Comparison of ENCODE assay signal across 8 mouse cellular contexts in the genomic region with DNA sequence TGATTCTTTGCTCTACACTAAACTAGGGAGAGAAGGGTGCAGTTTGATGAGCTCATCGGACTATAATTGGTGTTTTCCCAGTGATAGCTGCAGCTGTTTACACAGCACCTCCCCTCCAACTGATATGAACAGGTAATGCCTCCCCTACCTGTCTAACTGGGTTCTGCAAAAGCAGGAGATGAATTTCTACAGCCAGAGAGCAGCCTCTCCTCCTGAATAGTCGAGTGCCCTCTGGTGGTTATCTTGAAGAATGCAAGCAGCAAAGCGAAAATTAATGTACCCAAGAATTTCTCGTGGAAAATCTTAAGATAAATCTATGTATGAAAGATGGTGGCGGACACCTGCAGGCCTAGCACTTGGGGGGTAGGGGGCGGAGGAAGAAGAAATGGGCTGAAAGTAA. TPM values are rescaled to one million over a fixed set of nuclear protein-coding genes. Genes with fewer than 3 reads are reported as not detected.
A peak's percentile ranks its signal among the peaks of the same experiment; 100 is the strongest.
DNase-seq lines count a peak whose midpoint lies in the region; ATAC-seq and TF ChIP-seq lines count a peak whose summit lies in the region.

No protein-coding gene starts in this region.

- no peak overlapping the region for H3K9ac ChIP-seq in neural tube, embryonic 15.5 days (replicated peaks)
- no peak overlapping the region for H3K9ac ChIP-seq in limb, embryonic 13.5 days

- no peak for ATAC-seq in neural tube, embryonic 15.5 days (ENCODE audit: low FRiP score)
- no peak for ATAC-seq in limb, embryonic 13.5 days (ENCODE audit: low FRiP score, low read depth)
- no peak for ATAC-seq in monocyte, adult 5-6 weeks (replicated peaks; ENCODE audit: insufficient number of reproducible peaks, low FRiP score, low TSS enrichment, poor library complexity, severe bottlenecking)

- H3K27me3 ChIP-seq in neural tube, embryonic 15.5 days (replicated peaks): no peaks in the 10 kb centered on the region
- peaks cover 6% of the 10 kb centered on the region; the same call in 1 of the 2 replicates for H3K27me3 ChIP-seq in limb, embryonic 13.5 days
- no peaks in the 10 kb centered on the region for H3K27me3 ChIP-seq in myocyte (ENCODE audit: control insufficient read depth, insufficient read depth, insufficient read length)

- 15% methylated on average over 6 of the region's 6 CpGs for WGBS in neural tube, embryonic 15.5 days
- WGBS in limb, embryonic 13.5 days: 11% methylated on average over 6 of the region's 6 CpGs

- no peaks in the 10 kb centered on the region for H3K36me3 ChIP-seq in neural tube, embryonic 15.5 days
- no peaks in the 10 kb centered on the region for H3K36me3 ChIP-seq in limb, embryonic 13.5 days
- no peaks in the 10 kb centered on the region for H3K36me3 ChIP-seq in myocyte (ENCODE audit: control insufficient read depth, insufficient read depth)

- H3K79me2 ChIP-seq in myocyte (ENCODE audit: control insufficient read depth, insufficient read depth): no peaks in the 10 kb centered on the region

- H3K4me2 ChIP-seq in neural tube, embryonic 15.5 days: no peak overlapping the region; the same call in 1 of the 2 replicates
- H3K4me2 ChIP-seq in limb, embryonic 13.5 days (replicated peaks): peak overlapping the region; percentile 38
- H3K4me2 ChIP-seq in myocyte (ENCODE audit: low read depth): peak overlapping the region; percentile 59

- H3K9me3 ChIP-seq in neural tube, embryonic 15.5 days (replicated peaks): no peaks in the 10 kb centered on the region
- H3K9me3 ChIP-seq in limb, embryonic 13.5 days: 0 out of 2 replicates have a peak, but pooled peaks cover 4% of the 10 kb centered on the region

- no peak overlapping the region for H3ac ChIP-seq in myocyte (ENCODE audit: control insufficient read depth, insufficient read length)

- H3K4me3 ChIP-seq in neural tube, embryonic 15.5 days (replicated peaks): no peak overlapping the region
- H3K4me3 ChIP-seq in limb, embryonic 13.5 days: no peak overlapping the region
- no peak overlapping the region for H3K4me3 ChIP-seq in myocyte

- H3K27ac ChIP-seq in neural tube, embryonic 15.5 days (replicated peaks): no peak overlapping the region
- H3K27ac ChIP-seq in limb, embryonic 13.5 days: no peak overlapping the region

- DNase-seq in neural tube, embryonic 10.5 days (ENCODE audit: extremely low spot score, low spot score): peak; percentile 41
- DNase-seq in NIH3T3 (ENCODE audit: low read depth): peak; percentile 78
- DNase-seq in cerebellum, postnatal 10 days: peak; percentile 70 to 84
- DNase-seq in heart, postnatal 4 days: peak; percentile 53

- no peak for TF ChIP-seq POLR2A in myocyte (IDR thresholded peaks at IDR 0.05; ENCODE audit: insufficient read length, low read depth)

- peaks cover 9% of the 10 kb centered on the region; the same call in 1 of the 2 replicates for H3K4me1 ChIP-seq in neural tube, embryonic 15.5 days
- peaks cover 8% of the 10 kb centered on the region; the same call in 1 of the 2 replicates for H3K4me1 ChIP-seq in limb, embryonic 13.5 days

TF ChIP-seq in myocyte, 11 proteins besides CTCF, POLR2A, EP300 and RAD21:
- TF ChIP-seq MYOD1 (IDR thresholded peaks at IDR 0.05; ENCODE audit: control insufficient read depth in 1 of 3, insufficient read length in 2 of 3, low read depth in 2 of 3) (no peak), REST (IDR thresholded peaks at IDR 0.05; ENCODE audit: insufficient read depth, insufficient read length) (no peak), MYOG (IDR thresholded peaks at IDR 0.05; ENCODE audit: control insufficient read depth in 1 of 3, insufficient read depth in 1 of 3, insufficient read length in 2 of 3, low read depth in 2 of 3) (no peak), E2F4 (IDR thresholded peaks at IDR 0.05; ENCODE audit: insufficient read depth) (no peak), CEBPB (IDR thresholded peaks at IDR 0.05; ENCODE audit: insufficient read depth, poor library complexity, severe bottlenecking) (no peak), TCF12 (IDR thresholded peaks at IDR 0.05; ENCODE audit: insufficient read depth, poor library complexity, severe bottlenecking) (no peak), TCF3 (IDR thresholded peaks at IDR 0.05; ENCODE audit: insufficient read length, low read depth) (no peak), POLR2AphosphoS2 (IDR thresholded peaks at IDR 0.05; ENCODE audit: insufficient read length, low read depth) (no peak), MAX (IDR thresholded peaks at IDR 0.05; ENCODE audit: low read depth) (no peak), SRF (IDR thresholded peaks at IDR 0.05; ENCODE audit: control insufficient read depth, insufficient read length, low read depth) (no peak), USF1 (IDR thresholded peaks at IDR 0.05; ENCODE audit: low read depth) (no peak)
TF ChIP-seq in myocyte: peak in this region for 0.

RNA-seq across cellular contexts. Expression of a gene that starts 52.1 kb away (rescaled TPM):
- 103 and 113 TPM in 2 replicates for polyA plus RNA-seq in neural tube, embryonic 15.5 days (2015; fragmentation: Nextera tagmentation; extraction: Ambion mirVana)
- total RNA-seq in heart, postnatal 4 days (2021): 10 to 100 TPM; 31.3 to 34.0 TPM
- polyA plus RNA-seq in limb, embryonic 13.5 days (2015; fragmentation: Nextera tagmentation; extraction: Ambion mirVana): 53.4 and 55.2 TPM in 2 replicates
- polyA plus RNA-seq in myocyte (2012; fragmentation: generic; extraction: Trizol): 25.5 TPM
- 8.2 to 13.7 TPM (median 11.8 TPM) in 3 replicates for total RNA-seq in monocyte, adult 5-6 weeks (2017)
